Mouse (Mus musculus): ENCODE data around the gene Susd4.

Susd4 gene

DNA sequence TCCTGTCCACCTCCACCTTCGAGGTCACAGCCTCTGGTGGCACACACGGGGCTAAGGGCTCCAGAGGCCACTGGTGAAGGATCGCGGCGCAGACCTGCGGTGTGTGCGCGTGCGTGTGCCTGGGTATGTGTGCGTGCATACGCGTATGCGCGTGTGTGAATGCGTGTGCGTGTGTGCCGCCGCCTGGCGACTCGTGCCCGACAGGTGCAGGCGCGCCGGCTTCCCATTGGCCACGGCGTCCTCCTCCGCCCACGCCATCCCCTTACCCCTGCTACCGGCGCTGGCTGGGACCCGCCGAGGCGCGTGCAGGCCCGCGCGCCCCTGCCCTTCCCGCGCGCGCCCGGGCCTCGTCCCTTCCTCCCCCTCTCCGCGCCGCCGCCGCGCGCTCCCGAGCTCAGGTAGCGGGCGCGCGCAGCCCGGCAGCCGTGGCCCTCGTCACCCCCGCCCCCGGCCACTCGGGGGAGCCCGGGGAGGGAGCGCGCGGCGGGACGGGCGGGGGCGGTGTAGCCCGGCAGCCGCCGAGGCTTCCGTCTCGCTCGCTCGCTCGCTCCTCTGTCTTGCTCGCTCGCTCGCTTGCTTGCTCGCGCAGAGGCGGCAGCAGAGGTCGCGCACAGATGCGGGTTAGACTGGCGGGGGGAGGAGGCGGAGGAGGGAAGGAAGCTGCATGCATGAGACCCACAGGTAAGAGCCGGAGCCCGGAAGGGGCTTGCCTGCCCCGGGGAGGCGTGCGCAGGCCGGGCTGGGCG lies at the start of gene Susd4:
TSS of gene Susd4 (plus strand) at position 145 of the 746 bp plus-strand sequence.
- DNase-seq (ENCODE audit: low read depth): no peak

- DNase-seq (ENCODE audit: low read depth): no peak
Observed at GRCm38 (mm10) chr1:182714236-182714935, 49.3 kb upstream of the Susd4 start.

- DNase-seq (ENCODE audit: low read depth): no peak
Observed at GRCm38 (mm10) chr1:182727541-182727940, 36.1 kb upstream of the Susd4 start.

DNA sequence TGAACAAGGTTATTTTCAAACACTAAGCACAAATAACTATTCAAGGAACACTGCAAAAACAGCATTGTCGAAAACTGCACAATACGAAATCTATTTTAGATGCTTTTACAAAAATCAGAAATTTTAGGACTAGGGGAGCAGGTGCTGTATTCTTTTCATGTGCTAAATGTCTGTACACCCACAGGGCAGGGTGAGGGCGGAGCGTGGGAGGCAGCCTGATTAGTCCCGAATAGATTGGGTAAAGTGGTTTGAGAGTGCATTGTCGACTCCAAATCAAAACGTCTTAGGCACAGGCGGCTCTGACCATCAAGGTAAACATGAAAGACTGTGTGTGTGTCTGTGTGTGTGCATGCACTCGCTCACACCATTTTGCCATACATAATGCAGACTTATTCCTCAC lies 34.7 kb upstream of the Susd4 start:
- DNase-seq (ENCODE audit: low read depth): no peak

- DNase-seq (ENCODE audit: low read depth): no peak
Observed at GRCm38 (mm10) chr1:182732695-182733094, 31.0 kb upstream of the Susd4 start.

DNA sequence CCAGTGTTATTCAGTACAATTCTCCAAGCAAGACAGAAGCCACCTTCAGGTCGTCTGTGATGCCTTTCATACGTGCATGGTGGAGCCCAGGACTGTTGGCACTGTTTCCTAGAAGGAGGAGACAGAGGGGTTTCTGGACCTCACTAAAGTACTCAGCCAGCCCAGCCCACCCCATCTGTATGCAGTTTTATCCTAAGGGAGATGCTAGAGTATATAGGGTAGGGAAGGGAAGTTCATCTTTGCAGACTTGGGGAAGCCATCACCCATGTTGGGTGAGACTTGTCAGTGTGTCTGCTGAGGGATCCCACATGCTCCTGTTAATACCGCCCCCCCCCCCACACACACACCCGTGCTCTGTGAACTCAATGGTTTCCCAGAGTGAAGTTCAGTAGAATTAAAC lies 27.8 kb upstream of the Susd4 start:
- no peak for DNase-seq (ENCODE audit: low read depth)

GRCm38 (mm10) chr1:182747081-182747480 lies 16.6 kb upstream of the Susd4 start:
- no peak for DNase-seq (ENCODE audit: low read depth)

GRCm38 (mm10) chr1:182747834-182748233 lies 15.8 kb upstream of the Susd4 start:
- DNase-seq (ENCODE audit: low read depth): no peak

- DNase-seq (ENCODE audit: low read depth): no peak
Observed at GRCm38 (mm10) chr1:182749080-182749479, 14.6 kb upstream of the Susd4 start, which contains the start of gene Ccdc185. TSS of gene Ccdc185 (minus strand) at chr1:182749180.

DNA sequence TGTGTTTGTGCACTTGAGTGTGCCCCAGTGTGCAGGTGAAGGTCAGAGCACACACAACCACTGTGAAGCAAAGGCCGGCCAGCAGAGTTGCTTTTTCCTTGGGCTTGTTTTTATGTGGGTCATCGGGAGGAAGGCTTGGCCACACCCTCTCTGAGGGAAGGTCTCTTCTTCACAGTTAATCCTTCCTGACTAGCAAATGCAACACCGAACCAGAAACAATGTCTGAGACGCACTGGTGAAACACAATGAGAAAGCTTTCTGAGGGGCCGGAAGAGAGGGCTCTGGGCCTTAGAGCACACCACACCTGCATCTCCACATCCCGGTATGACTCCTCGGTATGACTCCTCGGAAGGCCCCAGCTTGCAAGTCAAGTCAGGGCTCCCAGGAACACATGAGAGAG lies 12.4 kb upstream of the Susd4 start:
- no peak for DNase-seq (ENCODE audit: low read depth)

DNA sequence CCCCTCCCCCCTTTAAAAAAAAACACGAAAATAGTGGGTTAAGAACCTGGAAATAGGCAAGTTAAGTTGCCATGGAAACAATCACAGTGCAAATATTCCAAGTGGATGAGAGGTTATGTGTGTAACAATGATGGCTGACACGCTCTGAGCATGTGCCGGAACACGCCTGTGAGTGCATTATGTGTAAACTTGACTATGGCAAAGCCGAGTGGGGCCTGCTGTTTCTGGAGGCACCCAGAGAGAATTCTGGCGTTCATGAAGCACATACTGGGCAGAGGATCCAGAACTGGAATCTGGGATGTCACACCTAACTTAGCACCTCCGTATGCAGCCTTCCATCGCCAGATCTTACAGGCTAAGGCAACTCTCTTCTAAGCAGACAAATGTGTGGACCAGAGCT lies 10.0 kb upstream of the Susd4 start:
- DNase-seq (ENCODE audit: low read depth): no peak

DNA sequence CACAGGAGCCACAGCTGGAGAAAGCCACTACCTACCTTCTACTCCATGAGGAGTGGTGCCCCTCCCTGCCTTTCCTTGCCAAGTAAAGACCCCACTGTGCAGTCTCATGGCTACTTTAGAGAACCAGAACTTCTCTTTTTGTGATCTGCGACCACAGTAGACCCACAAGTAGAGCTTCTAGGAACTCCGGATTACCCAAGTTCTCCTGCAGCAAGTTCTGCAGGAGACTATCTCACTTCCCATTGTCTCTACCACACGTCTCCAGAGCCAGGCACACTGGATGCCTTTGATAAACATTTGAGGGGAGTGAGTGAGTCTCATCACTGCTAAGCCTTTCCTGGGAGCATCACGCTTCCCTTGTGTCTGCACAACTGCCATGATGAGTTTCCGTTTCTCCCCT lies 8.8 kb upstream of the Susd4 start:
- DNase-seq (ENCODE audit: low read depth): no peak

DNA sequence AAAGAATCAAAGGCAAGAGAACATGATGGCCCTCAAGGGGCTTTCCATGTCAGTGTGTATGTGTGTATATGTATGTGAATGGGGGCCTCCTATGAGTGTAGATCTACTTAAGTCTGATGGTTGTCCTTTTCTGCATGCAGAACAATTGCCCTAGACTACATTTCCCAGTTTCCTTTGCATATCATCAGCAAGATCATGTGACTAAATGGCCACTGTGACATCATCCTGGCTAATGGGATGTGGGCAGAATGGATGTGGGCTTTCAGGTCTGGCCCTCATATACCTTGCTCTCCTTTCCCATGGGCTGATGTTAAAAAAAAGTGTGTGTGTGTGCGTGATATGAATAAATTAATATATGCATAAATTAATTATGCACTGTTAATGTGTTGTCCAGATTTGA lies 4.9 kb upstream of the Susd4 start:
- no peak for DNase-seq (ENCODE audit: low read depth)

DNA sequence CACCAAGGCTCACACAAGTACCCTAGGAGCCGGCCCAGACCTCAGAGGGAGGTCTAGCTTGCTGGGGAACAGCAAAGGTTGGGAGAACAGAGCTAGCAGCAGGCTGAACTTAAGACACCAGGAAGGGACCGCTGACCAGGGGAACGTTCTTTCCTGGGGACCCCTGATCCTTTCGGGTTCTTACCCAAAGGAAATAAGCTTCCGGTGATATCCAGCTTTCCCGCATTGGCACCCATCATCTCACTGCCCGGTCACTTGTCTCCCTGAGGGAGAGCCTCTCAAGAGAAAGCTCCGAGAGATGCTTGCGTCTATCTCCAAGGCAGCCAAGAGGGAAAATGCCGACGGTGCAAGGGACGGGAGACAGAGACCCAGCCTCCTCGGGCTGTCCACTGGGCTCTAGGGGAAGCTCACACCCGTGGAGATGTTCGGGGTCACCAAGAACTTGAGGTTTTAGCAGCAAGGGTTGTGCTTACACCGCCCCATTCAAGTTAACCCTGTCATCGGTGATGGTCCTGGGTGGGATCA lies 407 bp upstream of the Susd4 start:
- no peak for DNase-seq (ENCODE audit: low read depth)

DNA sequence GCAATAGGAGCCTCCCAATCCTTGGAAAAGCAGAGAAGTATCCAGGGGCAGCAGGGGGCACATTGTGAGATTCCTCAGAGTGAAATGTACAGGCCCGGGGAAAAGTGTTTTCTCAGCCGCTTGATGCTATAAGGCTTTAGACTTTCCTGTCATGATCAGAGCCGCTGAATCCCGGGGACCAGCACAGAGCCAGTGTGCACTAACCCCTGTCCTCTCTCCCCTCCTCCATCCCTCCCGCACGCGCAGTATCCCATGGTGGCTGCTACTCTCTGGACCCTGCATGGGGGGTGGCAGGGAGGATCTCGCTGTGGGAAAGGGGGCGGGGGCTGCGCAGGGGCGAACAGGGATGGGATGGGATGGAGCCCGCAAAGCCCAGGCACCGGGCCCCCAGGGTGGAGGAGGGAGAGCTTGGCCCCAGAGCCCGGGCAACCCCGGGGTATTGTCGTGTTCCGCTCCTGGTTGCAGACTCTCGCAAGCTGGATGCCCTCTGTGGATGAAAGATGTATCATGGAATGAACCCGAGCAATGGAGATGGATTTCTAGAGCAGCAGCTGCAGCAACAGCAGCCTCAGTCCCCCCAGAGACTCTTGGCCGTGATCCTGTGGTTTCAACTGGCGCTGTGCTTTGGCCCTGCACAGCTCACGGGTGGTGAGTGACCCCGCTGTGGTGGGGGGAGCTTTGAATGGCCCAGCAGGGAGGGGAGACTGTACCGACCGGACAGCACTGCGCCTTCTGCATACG lies 1.1 kb downstream of the Susd4 start:
- no peak for DNase-seq (ENCODE audit: low read depth)

DNA sequence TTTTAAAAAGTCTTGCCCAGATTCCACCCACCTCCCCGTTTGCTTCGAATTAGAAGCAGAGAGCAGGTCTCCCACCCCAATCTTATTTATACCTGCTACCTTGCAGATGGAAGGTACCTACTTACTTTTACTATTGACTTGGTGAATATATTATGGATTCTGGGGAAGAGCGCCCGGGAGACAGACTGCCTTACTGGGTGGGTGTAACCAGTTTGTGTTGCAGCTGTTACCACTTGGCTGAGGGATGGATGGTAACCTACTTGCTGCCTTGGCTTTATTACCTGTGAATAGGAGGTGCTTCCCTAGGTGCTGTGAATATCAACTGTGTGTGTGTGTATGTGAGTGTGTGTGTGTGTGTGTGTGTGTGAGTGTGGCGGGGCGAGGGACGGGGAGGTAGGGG lies 11.9 kb downstream of the Susd4 start:
- DNase-seq (ENCODE audit: low read depth): no peak

DNA sequence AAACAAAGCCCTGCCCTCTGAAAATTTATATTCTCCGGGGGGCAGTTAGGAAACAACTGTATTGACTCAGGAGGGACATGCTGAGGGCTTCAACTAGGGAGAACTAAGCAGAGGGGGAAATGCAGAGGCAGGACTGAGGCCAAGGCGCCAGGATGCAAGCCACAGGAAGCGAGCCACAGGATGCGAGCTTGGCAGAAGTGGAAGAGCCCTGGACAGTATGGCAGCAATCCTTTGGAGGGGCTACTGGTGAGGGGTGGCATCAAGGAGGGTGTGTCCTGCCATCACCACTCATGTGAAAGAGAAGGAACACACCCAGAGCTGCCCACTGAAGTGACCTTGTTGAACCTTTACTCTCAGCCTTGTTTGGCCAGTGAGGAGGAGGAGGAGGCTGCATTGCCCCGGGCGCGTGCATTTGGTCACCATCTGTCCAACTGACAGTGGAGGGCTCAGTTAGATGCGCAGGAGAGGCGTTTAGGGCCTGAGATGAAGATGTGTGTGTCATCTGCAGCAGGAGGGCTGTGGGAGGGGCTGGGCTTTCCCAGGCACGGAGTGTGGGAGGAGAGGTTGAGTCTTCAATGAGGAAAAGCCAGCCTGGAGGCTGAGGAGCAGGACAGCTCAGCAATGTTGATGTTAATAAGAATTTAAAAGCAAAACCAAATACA lies 13.2 kb downstream of the Susd4 start:
- DNase-seq (ENCODE audit: low read depth): no peak

- no peak for DNase-seq (ENCODE audit: low read depth)
Observed at GRCm38 (mm10) chr1:182778225-182778624, 14.6 kb downstream of the Susd4 start.

DNA sequence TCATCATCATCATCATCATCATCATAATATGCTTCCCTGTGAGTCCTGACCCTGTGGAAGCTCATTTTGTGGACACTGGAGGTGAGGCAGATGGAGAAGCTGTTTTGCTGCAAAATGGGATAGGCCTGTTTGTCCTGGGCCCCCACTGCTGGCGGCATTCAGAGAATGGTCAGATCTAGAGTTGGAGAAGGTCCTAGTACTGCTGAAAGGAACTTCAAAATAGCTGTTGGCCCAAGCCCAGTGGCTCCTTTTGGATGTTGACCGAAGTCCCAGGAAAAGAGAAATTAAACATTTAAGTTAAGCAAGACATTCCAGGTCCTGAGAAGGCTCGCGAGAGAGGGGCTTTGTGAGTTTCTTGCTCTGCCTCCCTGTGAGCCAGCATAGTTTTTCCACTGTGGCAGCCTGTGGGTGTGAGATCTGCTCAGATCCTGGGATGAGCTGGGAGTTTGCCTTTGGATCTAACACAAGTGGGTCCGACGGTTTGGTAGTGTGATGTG lies 15.4 kb downstream of the Susd4 start:
- no peak for DNase-seq (ENCODE audit: low read depth)

DNA sequence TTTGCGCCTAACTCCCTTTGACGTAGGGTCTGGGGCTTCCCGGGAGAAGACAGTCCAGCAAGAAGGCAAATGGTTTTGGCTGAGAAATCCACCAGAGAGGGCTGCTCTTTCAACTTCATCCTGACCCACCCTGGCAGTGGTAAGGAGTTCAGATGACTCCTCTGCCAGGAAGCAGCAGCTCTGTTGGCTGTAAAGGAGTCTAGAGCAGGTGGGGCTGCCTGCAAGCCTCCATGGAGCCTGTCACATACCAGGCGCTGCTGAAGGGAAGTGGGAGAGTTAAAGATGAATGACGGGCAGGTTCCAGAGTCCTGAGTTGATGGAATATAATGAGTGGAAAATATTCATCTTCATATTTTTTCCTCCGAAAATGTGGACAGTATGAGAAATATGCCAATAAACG lies 20.1 kb downstream of the Susd4 start:
- no peak for DNase-seq (ENCODE audit: low read depth)

GRCm38 (mm10) chr1:182784784-182785183 lies 21.1 kb downstream of the Susd4 start:
- no peak for DNase-seq (ENCODE audit: low read depth)

- DNase-seq (ENCODE audit: low read depth): no peak
Observed at GRCm38 (mm10) chr1:182785504-182785903, 21.8 kb downstream of the Susd4 start.
